Mouse (Mus musculus): ENCODE measurements around the gene Supt7l.

DNA sequence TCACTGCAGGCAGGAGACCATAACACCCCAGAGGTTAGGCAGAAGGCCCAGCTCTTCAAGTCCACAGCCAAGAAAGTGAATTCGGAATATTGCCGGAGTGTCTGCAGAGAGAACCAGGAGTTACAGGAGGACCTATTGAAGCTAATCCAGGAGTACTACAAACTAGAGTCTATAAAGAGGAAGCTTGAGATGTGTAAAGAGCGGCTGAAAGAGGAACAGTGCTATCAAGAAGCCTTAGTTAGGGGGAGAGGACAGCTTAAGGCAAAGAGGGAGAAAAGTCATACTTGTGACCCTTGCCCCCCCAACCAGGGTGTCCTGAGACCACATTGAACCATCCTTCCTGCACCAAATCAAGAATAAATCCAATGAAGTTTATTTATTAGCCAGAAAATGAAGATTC is 39.7 kb downstream of the Supt7l start:
- TF ChIP-seq CTCF (IDR thresholded peaks at IDR 0.05; ENCODE audit: borderline replicate concordance, insufficient read depth, low read depth, low read length) (no peak), POLR2A (IDR thresholded peaks at IDR 0.05; ENCODE audit: borderline replicate concordance, insufficient read depth, low read length) (no peak)

Measured in cerebellum, adult 2 months (tissue).